Mouse (Mus musculus): ENCODE data around the gene Adcy9. TPM values are rescaled to one million over a fixed set of nuclear protein-coding genes. Genes with fewer than 3 reads are reported as not detected.
A peak's percentile ranks its signal among the peaks of the same experiment; 100 is the strongest.

The Adcy9 gene
- total and polyA plus RNA-seq, 3 experiments: 43.2 to 56.7 (median 50.9) TPM

- DNase-seq: no peak
Measured at GRCm38 (mm10) chr16:4418776-4419545, 1.3 kb downstream of the Adcy9 start.

DNA sequence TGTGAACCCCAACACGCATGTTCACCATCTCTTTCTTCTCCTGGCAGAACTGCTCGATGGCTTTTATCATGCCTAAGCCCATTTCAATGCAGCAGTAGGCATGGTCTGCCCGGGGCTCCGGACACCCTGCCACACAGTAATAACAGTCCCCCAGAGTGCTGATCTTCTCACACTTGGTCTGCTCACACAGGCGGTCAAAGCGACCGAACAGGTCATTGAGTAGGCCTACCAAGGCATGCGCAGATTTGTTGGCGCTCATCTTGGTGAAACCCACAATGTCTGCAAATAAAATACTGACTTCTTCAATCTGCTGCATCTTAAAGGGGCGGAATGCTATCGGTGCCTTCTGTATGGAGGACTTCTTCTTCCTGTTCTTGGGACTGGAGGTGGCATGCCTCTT is 2.2 kb downstream of the Adcy9 start:
- peak; percentile 34 for DNase-seq

- peak; percentile 50 for DNase-seq
Measured at GRCm38 (mm10) chr16:4417455-4417854, 2.8 kb downstream of the Adcy9 start.

DNA sequence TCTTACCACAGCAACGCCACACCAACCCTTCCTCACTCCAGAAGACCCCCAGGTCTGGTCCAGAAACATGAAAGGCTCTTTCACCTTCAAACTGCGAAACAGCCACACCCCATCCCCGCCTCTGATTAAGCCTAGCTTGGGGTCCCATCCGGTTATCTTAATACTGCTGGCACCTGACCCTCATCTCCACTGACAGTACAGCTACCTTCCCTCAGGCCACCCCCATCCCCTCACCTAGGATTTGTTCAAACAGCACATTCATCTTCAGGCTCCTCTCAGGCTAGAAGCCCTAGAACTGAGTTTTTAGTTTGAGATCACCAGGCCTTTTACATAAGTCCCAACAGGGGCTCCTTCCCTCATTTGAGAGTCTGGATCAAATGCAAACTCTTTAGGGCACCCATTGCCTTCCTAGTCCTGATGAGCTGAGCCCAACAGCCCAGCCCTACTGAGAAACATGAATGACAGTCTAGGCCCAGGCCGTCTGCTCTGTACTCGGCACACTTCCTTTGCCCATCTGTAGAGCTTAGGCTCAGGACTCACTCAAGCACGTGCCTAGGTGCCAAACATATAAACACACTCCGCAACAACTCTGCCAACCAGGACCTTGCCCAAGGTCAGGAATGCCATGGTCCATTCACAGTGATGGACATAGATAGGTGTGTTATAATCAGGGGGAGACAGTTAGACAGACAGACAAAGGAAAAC is 5.3 kb downstream of the Adcy9 start:
- peak; percentile 47 for DNase-seq

GRCm38 (mm10) chr16:4413988-4414880 is 6.1 kb downstream of the Adcy9 start:
- DNase-seq: peak; percentile 41

DNA sequence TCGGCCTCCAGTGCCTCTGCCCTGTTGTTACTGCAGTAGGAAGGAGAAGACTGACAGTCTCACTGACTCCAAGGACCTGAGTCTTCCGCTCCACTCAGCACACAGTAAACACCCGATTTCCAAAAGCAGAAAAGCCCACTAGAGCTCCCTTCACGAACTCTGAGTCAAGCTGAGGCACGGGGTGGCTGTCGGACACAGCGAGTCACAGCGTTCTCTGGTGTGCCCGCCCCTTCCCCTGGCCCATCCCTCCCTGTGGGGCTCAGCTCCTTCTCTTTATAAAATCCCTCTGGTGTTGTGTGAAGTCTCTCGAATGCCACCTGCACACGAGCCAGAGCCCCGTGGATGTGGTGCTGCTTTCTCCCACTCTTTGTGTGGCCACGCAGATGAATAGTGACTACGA is 7.0 kb downstream of the Adcy9 start:
- peak; percentile 44 for DNase-seq

DNA sequence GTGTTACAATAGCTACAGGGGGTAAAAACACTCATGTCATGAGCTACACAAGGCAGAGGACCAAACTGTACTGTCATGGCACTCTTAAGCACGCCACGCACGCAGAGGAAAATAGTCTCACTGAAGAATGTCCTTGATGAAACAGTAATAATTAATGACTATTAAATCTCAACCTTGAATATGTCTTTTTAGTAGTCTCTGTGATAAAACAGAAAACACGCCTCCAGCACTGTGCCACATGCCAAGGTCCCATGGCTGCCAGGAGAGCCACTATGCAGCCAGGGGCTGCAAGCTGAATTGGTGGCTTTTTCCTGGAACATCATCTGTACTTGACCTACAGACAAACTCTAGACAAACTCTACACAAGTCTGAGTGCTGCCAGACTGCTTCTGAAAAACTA is 8.0 kb downstream of the Adcy9 start:
- DNase-seq: peak; percentile 78

DNA sequence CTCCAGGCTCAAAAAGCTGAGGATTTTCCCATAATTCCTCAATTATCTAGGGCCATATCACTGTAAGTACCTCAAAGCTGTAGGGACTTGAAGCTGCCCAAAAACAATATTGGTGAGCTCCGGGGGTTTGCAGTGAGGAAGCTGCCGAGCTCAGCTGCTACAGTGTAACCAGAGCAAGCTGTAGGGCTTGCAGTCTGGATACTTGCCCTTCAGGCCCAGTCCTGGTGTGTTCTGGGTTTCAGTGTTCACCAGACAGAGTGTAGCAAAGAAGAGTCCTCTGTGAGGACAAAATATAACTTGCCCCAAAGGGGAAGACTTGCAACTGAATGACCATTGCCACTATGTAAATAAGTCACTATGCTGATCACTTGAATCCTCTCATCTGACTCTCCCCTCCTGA is 9.0 kb downstream of the Adcy9 start:
- no peak for DNase-seq

- DNase-seq: no peak
Measured at GRCm38 (mm10) chr16:4407536-4407935, 12.8 kb downstream of the Adcy9 start.

DNA sequence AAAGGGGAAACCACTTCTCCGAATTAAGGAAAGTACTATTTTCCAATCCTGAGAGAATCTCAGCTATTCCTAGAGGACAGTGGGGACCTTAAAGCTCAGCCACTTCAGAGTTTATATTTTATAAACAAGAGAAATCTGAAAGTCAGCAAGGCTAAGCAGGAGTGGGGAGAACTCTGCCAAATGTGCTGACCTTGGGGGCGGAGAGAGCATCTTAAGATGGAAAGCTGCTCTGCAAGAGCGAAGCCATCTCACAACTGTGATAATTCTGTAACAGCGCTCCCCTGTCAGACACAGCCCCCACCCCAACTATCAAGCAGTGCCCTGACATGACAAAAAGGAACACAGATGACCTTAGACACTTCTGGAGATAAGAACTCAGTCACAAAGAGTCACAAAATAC is 13.6 kb downstream of the Adcy9 start:
- DNase-seq: peak; percentile 48

GRCm38 (mm10) chr16:4406047-4406586 is 14.2 kb downstream of the Adcy9 start:
- DNase-seq: no peak

DNA sequence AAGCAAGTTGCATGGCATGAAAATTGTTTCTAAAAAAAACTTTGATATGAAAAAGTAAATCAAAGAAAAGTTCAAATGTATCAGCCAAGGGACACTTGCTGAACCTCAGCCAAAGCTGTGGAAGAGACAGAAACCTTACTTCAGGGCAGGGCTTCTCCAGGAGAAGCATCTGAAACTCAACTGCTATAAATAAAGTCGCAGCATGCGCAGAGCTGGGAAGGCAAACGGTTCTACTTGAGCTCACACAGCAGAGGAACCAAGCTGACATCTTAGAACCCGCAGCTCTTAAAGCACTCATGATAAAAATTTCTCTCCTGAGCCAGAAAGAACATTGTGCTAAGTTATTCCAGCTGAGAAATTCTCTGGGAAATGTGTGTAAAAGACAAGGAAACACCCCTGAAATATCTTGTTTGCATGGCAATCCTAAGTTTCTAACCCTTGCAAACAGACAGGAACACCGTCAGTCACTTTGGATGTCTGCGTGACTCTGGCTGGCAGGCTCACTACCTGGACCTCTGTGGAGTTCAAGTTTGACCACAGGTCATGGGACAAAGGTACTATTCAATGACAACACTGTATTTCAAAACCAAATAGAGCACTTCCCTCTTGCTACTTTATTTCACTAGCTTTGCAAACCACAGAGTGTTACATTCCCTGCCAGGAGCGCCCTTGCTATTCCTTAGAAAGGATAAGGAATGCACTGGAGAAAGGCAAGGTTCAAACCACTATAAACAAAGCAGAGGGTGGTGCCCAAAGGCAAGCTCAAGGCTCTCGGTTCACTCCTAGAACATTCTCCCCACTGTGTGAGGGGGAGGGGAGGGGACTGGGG is 15.2 kb downstream of the Adcy9 start:
- peak; percentile 43 for DNase-seq

DNA sequence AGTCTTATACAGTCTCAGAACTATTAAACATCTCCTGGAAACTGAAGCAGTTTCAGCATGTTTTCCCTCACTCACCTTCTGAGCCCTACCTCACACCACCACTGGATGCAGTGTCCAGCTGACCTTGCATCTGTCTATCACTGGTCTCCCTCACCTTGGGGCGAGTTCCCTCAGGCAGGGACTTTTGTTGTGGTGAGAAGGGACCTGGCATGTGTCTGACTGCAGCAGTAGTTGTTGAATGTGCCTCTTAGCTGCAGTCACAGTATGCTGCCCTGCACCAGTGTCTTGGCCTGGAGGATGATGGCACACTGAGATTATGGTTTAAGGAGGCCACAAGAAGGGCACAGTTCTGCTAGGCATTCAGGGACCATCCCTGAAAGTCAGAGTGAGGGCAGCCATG is 19.2 kb downstream of the Adcy9 start:
- DNase-seq: no peak

- no peak for DNase-seq
Measured at GRCm38 (mm10) chr16:4399471-4400223, 20.7 kb downstream of the Adcy9 start.

DNA sequence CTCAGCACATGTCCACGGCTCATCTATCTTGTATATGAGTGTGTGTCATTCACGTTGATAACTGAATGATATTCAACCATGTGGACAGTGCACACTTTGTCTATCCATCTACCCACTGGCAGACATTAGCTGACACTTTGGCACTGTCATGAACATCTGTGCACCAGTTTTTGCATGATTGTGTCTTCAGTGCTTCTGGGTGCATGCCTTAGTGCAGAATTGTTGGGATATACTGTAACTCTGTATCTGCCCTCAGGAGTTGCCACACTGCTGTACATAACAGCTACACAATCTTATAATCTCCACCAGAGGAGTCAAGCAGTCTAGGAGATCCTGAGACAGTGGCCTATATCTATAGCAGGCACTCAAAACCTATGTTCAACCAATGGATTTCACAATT is 21.5 kb downstream of the Adcy9 start:
- no peak for DNase-seq

DNA sequence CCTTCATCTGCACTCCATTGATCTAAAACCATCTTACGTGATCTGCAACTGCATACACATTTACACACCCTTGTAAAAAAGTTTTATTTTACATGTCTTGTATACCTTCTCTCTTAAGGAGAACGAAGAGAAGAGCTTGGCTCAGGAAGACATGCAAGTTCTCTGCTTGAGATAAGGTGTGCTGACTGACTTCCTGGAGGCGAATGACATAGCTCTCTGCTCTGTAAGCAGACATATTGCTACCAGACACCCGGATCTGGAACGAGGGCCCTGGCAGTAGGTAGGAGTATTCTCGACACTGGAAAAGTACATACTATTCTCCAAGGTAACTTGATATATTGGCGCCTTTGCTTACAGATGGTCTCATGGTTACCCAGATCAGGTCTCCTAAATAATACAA is 22.7 kb downstream of the Adcy9 start:
- DNase-seq: no peak

DNA sequence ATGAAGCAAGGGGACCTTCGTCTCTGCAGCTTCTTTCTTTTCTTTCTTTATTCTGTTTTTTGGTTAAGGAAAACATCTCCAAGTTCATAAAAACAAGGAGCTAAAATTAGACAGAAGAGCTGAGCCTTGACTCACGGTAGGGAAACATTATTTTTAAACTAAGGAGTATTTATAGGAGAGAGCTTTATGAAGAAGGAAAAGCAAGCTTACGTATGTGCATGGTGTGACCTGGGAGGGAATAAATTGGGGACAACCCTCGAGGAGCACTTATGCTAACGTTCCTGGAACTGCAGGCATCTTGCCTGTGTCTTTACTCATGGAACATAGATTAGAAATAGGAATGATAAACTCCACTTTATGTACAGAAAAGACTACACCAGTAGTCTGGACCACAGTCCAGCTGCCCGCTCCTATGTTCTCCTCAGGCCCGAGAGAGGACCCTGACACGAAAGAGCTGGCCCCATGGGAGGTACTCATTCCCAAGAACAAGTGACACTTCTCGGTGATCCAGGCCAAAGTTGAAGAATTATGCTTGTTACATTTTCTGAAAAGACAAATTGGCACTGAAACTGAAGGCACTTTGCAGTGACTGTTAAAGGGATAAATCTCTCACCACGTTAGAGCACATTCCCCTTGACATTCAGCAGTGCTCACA is 24.5 kb downstream of the Adcy9 start:
- no peak for DNase-seq

DNA sequence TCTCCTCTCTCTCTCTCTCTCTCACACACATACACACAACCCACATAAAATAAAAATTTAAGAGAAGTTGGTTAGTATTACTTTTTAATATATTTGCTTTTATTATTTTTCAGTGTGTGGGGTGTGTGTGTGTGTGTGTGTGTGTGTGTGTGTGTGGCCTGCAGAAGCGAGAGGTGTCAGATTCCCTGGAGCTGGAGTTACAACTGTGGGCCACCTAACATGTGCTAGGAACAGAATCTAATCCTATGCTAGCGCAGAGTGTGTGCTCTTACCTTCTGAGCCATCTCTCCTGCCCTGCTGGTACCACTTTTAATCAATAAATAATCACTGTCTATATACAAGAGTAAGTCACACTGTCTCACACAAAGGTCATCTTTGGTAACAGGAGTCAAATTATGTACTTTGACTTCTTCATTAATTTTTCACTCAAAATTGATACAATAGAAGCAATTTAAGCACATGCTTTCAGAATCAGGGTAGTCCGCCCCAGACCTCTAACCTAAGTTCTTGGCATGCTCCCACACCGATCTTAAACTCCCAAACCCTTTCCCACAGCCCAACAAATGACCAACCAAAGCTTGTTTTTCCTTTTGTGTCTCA is 25.2 kb downstream of the Adcy9 start:
- DNase-seq: no peak

GRCm38 (mm10) chr16:4383473-4384038 is 36.7 kb downstream of the Adcy9 start:
- no peak for DNase-seq
